In the genomic region with DNA sequence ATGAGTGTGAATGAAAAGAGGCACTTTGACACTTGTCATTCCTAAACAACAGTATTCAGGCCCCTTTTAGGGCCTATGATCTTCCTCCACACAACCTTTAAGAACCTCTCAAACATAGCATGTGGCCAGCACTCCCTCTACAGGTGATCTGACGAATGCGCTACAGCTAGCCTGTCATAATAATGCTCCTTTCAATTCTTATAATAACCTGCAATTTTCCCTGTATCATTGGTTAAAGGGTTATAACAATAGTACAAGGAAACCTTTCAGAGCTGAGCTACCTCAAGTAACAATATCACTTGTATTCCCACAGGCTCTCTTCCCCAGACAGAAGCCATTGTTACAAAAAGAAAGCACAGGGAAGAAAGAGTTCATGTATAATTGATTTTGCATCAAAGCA, we compare ENCODE assay signal across 10 mouse cellular contexts.
DNase-seq lines count a peak whose midpoint lies in the region; ATAC-seq and TF ChIP-seq lines count a peak whose summit lies in the region.
"Had no signal": no experiment of that assay in that cellular context is flagged by ENCODE, and none has a peak within 500 bp of the region (broad histone marks: within the 10 kb centered on the region; RNA-seq: fewer than 3 reads in every experiment).

No protein-coding gene starts in this region.

- no peaks in the 10 kb centered on the region for H3K79me2 ChIP-seq in heart, adult 2 months (replicated peaks; ENCODE audit: control insufficient read depth, insufficient read depth, low read length)

- H3K4me1 ChIP-seq in heart, adult 2 months (ENCODE audit: control insufficient read depth, insufficient read depth, low read length): no peaks in the 10 kb centered on the region
- H3K4me1 ChIP-seq in lung, postnatal 0 days (ENCODE audit: insufficient read depth, low read depth, low read length): no peaks in the 10 kb centered on the region
- H3K4me1 ChIP-seq: embryonic facial prominence, embryonic 13.5 days; kidney, embryonic 15.5 days had no signal

- ATAC-seq in lung, postnatal 0 days: no peak
- ATAC-seq in megakaryocyte-erythroid progenitor cell, adult 5-6 weeks (replicated peaks; ENCODE audit: low FRiP score, low TSS enrichment, poor library complexity, severe bottlenecking): peak; percentile 61; the same call in 1 of the 2 replicates

- H3K9me3 ChIP-seq in lung, postnatal 0 days (ENCODE audit: low read length): no peaks in the 10 kb centered on the region
- H3K9me3 ChIP-seq: embryonic facial prominence, embryonic 13.5 days; kidney, embryonic 15.5 days had no signal

- 0 out of 2 replicates have a peak, but pooled peaks have one; percentile 9 for TF ChIP-seq CTCF in heart, adult 2 months (IDR thresholded peaks at IDR 0.05)
- peak; percentile 32 for TF ChIP-seq CTCF in lung, postnatal 0 days (IDR thresholded peaks at IDR 0.05)

- intact Hi-C loops in heart, adult 2 months (cut with DNase I): no loop called here
- intact Hi-C loops in heart, postnatal 10 days (cut with DNase I): loop anchor here (5.0 kb wide), 1 partner anchor 125 kb away; no protein-coding TSS in a partner anchor

- H3K4me2 ChIP-seq in lung, postnatal 0 days (replicated peaks; ENCODE audit: low read depth, low read length): no peak overlapping the region
- H3K4me2 ChIP-seq: embryonic facial prominence, embryonic 13.5 days; kidney, embryonic 15.5 days had no signal

- no peak overlapping the region for H3K9ac ChIP-seq in heart, adult 2 months (ENCODE audit: low read depth, low read length)
- no peak overlapping the region for H3K9ac ChIP-seq in lung, postnatal 0 days (replicated peaks; ENCODE audit: low read depth)
- H3K9ac ChIP-seq: embryonic facial prominence, embryonic 13.5 days; kidney, embryonic 15.5 days had no signal

- H3K27ac ChIP-seq in heart, adult 2 months: no peak overlapping the region
- no peak overlapping the region for H3K27ac ChIP-seq in lung, postnatal 0 days (ENCODE audit: low read length)
- H3K27ac ChIP-seq: embryonic facial prominence, embryonic 13.5 days; kidney, embryonic 15.5 days had no signal

- WGBS in heart, adult 2 months: 61% methylated on average over 2 of the region's 2 CpGs
- 68% methylated on average over 2 of the region's 2 CpGs for WGBS in lung, postnatal 0 days

- H3K4me3 ChIP-seq in heart, adult 2 months: no peak overlapping the region
- no peak overlapping the region for H3K4me3 ChIP-seq in lung, postnatal 0 days (ENCODE audit: low read depth, low read length)
- H3K4me3 ChIP-seq: embryonic facial prominence, embryonic 13.5 days; kidney, embryonic 15.5 days; myocyte had no signal

- no peaks in the 10 kb centered on the region for H3K27me3 ChIP-seq in heart, adult 2 months (ENCODE audit: control insufficient read depth, insufficient read depth, low read length)
- H3K27me3 ChIP-seq in lung, postnatal 0 days (replicated peaks; ENCODE audit: insufficient read depth, low read length): no peaks in the 10 kb centered on the region
- H3K27me3 ChIP-seq: embryonic facial prominence, embryonic 13.5 days; kidney, embryonic 15.5 days had no signal

- no peak for DNase-seq in heart, adult 2 months
- DNase-seq in heart, postnatal 10 days: no peak
- DNase-seq in lung, postnatal 0 days (ENCODE audit: low spot score): no peak
- no peak for DNase-seq in lung, postnatal 25 days (ENCODE audit: low spot score)
- peak; percentile 25 to 35 for DNase-seq in adrenal gland, postnatal 36 days
- DNase-seq in heart, adult 9 months (ENCODE audit: low spot score in 2 of 2): no peak

- no peak for TF ChIP-seq EP300 in heart, adult 2 months (IDR thresholded peaks at IDR 0.05; ENCODE audit: insufficient read depth, low read depth, low read length)
- TF ChIP-seq EP300 in lung, postnatal 0 days (IDR thresholded peaks at IDR 0.05): no peak

- no peaks in the 10 kb centered on the region for H3K36me3 ChIP-seq in heart, adult 2 months (ENCODE audit: control insufficient read depth, insufficient read depth, low read length)
- no peaks in the 10 kb centered on the region for H3K36me3 ChIP-seq in lung, postnatal 0 days (ENCODE audit: insufficient read depth, low read length)
- H3K36me3 ChIP-seq: embryonic facial prominence, embryonic 13.5 days; kidney, embryonic 15.5 days had no signal

- TF ChIP-seq POLR2A in heart, adult 2 months (IDR thresholded peaks at IDR 0.05; ENCODE audit: insufficient read depth, low read depth, low read length): no peak

Comparison
In these comparisons a context has a peak if more than half of its experiments do, and no peak if none do; other contexts are left out.
1. DNase-seq: peak in adrenal gland, postnatal 36 days (2 of 2); none in heart, adult 2 months (0 of 2), heart, postnatal 10 days (0 of 2), lung, postnatal 0 days (single experiment), lung, postnatal 25 days (single experiment) and heart, adult 9 months (0 of 2).